Mouse (Mus musculus) forebrain, postnatal 0 days (tissue): ENCODE results near the gene Elmsan1. TPM values are rescaled to one million over a fixed set of nuclear protein-coding genes. Genes with fewer than 3 reads are reported as not detected.
"Not testable (repeated sequence)": the region's sequence is repeated elsewhere in the genome, so short reads cannot be mapped to it uniquely, and the experiment has no call there.

Source experiments
- ATAC-seq: fragments of 200-750 bp; cut with Nextera tagmentation; 2 replicates; pipeline ENCODE4 v1.8.0; 2017; ENCODE audit warnings: mild to moderate bottlenecking, moderate library complexity
- DNase-seq: peaks from one replicate; pipeline ENCODE4 v3.0.0-alpha.2; 2015
- H3K27ac ChIP-seq: fragments of 300-500 bp; sonication (generic); 2 replicates; pipeline ENCODE4 v1.5.1; 2014; ENCODE audit warnings: low read depth, mild to moderate bottlenecking, antibody characterized with exemption, low read length, moderate library complexity, mixed read lengths
- H3K27me3 ChIP-seq: fragments of 300-500 bp; sonication (generic); 2 replicates; pipeline ENCODE4 v1.6.1; 2014; ENCODE audit warnings: mild to moderate bottlenecking, low read length, mixed read lengths; ENCODE audit not compliant: insufficient read depth
- H3K36me3 ChIP-seq: fragments of 300-500 bp; sonication (generic); 2 replicates; pipeline ENCODE4 v1.6.1; 2014; ENCODE audit warnings: mild to moderate bottlenecking, moderate library complexity; ENCODE audit not compliant: insufficient read depth
- H3K4me1 ChIP-seq: fragments of 300-500 bp; sonication (generic); 2 replicates; pipeline ENCODE4 v1.6.1; 2014; ENCODE audit warnings: antibody characterized with exemption; ENCODE audit not compliant: insufficient read depth
- H3K4me2 ChIP-seq: fragments of 300-500 bp; sonication (generic); 2 replicates; pipeline ENCODE4 v1.6.1; 2014; ENCODE audit warnings: low read depth, mild to moderate bottlenecking, moderate library complexity
- H3K4me3 ChIP-seq: fragments of 300-500 bp; sonication (generic); 2 replicates; pipeline ENCODE4 v1.5.1; 2014; ENCODE audit warnings: low read depth, low read length, mixed read lengths
- H3K9ac ChIP-seq: fragments of 300-500 bp; sonication (generic); 2 replicates; pipeline ENCODE4 v1.6.1; 2014; ENCODE audit warnings: mild to moderate bottlenecking
- H3K9me3 ChIP-seq: fragments of 300-500 bp; sonication (generic); 2 replicates; pipeline ENCODE4 v1.6.1; 2016; ENCODE audit warnings: low read length
- CTCF ChIP-seq: sonication (generic); IDR thresholded peaks from 2 replicates; pipeline ENCODE4 v1.5.1; 2016; ENCODE audit warnings: antibody characterized with exemption, control low read depth, low read depth
- WGBS: fragments of 180-500 bp; shearing (Covaris S2); extraction: QIAGEN DNeasy Blood & Tissue Kit; methylation state at CpG from one replicate; pipeline ENCODE4 v1.1.7; 2014; 5-methylcytosine and 5-hydroxymethylcytosine counted together
- polyA plus RNA-seq: library from polyadenylated mRNA; unstranded; fragments of >200 nt; fragmentation: Nextera tagmentation; extraction: Ambion mirVana; gene quantifications from 2 replicates; pipeline ENCODE4 v1.2.1, GENCODE M21; 2015
- total RNA-seq: library from RNA; depleted of rRNA; stranded (reverse); fragments of >200 nt; gene quantifications from 2 replicates; pipeline ENCODE4 v1.2.3, GENCODE M21; 2014

The Elmsan1 gene
- total and polyA plus RNA-seq, 2 experiments from 2014 or later = 2.5 to 7.9 TPM

DNA sequence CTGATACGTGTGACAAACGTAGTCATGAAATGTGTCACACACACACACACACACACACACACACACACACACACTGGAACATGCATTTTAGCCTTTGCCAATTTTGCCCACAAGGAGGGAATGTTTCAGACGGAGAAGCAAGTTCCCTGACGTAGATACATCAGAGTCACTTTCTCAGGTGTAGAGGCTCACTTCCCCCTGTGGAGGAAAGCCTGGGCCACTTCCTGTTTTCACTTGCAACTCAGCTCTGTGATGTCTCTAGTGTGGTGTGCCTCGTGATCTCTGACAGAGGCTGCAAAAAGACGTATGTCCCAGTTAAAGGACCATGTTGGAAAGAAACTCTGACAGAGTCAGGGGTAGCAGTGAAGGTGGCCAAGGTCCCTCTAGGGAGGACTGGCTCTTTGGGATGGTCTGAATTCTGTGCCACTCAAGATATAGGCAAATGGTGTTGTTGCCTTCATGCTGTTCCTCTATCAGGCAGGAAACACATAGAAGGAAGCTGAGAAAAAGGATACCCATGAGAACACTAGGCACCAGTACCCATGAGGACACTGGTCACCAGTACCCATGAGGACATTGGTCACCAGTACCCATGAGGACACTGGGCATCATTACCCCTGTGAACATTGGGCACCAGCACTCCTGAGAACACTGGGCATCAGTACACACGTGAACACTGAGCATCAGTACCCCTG is 24.5 kb upstream of the Elmsan1 start:
- 88% methylated on average over 7 of the region's 7 CpGs for WGBS
- Histone ChIP-seq H3K4me1 (no peaks in the 10 kb centered on the region), H3K9ac (no peak overlapping the region), H3K4me3 (no peak overlapping the region), H3K36me3 (no peaks in the 10 kb centered on the region), H3K27ac (no peak overlapping the region), H3K9me3 (no peaks in the 10 kb centered on the region), H3K4me2 (no peak overlapping the region), H3K27me3 (no peaks in the 10 kb centered on the region)
- ATAC-seq = no peak
- no peak for TF ChIP-seq CTCF
- DNase-seq = no peak

DNA sequence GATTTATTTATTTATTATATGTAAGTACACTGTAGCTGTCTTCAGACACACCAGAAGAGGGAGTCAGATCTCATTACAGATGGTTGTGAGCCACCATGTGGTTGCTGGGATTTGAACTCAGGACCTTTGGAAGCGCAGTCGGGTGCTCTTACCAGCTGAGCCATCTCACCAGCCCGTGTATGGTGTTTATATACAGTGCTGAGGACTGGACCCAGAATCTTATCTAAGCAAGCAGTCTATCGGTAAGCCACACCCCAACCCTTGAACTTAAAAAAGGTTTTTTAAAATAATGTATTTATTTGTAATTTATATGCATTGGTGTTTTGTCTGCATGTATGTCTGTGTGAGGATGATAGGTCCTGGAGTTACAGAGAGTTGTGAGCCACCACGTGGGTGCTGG is 18.4 kb upstream of the Elmsan1 start:
- H3K36me3 ChIP-seq, H3K27me3 ChIP-seq, H3K4me2 ChIP-seq, H3K4me1 ChIP-seq, ATAC-seq, H3K27ac ChIP-seq, H3K9me3 ChIP-seq, H3K4me3 ChIP-seq, DNase-seq, H3K9ac ChIP-seq: not testable (repeated sequence)
- 94% methylated on average over 5 of the region's 5 CpGs for WGBS

DNA sequence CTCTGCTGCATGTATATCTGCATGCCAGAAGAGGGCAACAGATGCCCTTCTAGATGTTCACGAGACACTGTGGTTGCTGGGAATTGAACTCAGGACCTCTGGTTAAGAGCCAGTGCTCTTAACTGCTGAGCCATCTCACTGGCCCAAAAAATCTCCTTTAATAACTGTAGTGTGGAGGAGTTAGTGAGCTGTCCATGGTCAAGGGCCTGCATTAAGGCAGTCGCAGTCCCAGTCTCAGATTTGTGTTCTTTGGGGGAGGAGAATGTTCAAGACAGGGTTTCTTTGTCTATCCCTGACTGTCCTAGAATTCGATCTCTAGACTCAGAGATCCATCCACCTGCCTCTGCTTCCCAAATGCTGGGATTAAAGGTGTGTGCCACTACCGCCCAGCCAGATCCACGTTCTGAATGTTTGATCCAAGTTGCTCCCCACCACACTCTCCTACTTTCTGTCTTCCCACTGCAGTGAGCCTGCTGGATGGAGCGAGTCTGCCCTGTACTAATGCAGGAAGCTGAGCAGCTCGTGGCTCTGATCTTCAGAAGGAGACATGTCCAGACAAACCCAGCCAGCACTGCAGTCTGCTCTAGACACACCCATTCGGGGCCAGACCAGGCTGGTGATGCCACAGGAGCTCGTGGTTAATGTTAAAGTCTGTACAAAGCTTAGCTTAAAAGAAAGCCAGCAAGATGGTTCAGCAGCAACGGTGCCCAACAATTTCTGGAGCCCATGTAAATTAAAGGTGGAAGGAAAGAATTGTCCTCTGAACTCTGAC is 17.5 kb upstream of the Elmsan1 start:
- DNase-seq (no peak), ATAC-seq (no peak)
- 89% methylated on average over 10 of the region's 10 CpGs for whole genome bisulfite sequencing
- H3K36me3 ChIP-seq = no peaks in the 10 kb centered on the region
- no peak overlapping the region for H3K4me3 ChIP-seq
- no peaks in the 10 kb centered on the region for H3K9me3 ChIP-seq
- no peak for TF ChIP-seq CTCF
- H3K4me1 ChIP-seq = no peaks in the 10 kb centered on the region
- no peaks in the 10 kb centered on the region for H3K27me3 ChIP-seq
- H3K9ac ChIP-seq = no peak overlapping the region
- no peak overlapping the region for H3K4me2 ChIP-seq
- H3K27ac ChIP-seq = no peak overlapping the region

DNA sequence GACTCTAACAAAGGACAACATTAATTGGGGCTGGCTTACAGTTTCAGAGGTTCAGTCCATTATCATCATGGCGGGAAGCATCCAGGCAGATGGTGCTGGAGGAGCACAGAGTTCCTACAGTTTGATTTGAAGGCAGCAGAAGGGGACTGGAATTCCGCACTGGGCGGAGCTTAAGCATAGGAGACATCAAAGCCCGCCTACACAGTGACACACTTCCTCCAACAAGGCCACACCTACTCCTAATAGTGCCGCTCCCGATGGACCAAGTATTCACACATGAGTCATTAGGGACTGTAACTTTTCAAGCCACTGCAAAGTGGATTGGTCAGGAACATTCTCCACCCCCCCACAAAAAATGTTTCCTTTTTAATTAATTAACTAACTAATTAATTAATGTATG is 16.9 kb upstream of the Elmsan1 start:
- H3K9me3 ChIP-seq = no peaks in the 10 kb centered on the region
- no peak for ATAC-seq
- no peak for DNase-seq
- H3K9ac ChIP-seq = no peak overlapping the region
- H3K4me2 ChIP-seq = no peak overlapping the region
- H3K36me3 ChIP-seq = no peaks in the 10 kb centered on the region
- TF ChIP-seq CTCF = no peak
- no peaks in the 10 kb centered on the region for H3K4me1 ChIP-seq
- no peak overlapping the region for H3K4me3 ChIP-seq
- H3K27ac ChIP-seq = no peak overlapping the region
- WGBS = 94% methylated on average over 6 of the region's 6 CpGs
- H3K27me3 ChIP-seq = no peaks in the 10 kb centered on the region

DNA sequence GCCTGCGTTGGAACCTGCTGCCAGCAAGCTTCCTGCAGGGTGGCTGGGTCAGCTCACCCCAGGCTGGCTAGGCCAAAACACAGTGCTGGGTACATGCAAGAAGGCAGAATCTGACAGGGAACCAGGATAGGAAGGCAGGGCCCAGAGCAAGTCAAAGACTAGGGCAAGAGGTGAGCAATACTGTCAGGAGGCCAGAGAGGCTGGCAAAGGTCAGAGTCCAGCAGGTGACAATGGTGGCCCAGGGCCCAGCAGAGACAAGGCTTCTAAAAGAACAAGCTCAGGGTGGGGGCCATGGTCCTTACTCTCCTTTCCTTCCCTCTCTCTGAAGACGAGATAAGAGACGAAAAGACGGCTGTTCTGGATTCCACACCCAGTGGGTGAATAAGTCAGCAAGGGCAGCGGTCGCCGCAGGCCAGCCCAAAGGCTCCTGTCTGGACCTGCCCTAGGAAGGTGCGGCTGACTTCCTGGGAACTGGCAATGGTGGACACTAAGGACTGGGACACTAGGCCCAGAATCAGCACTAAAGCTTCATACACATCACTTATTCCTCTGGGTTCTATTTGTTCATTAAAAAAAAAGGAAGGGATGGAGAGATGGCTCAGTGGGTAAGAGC is 14.9 kb upstream of the Elmsan1 start:
- DNase-seq (no peak), ATAC-seq (no peak)
- Histone ChIP-seq H3K9me3 (no peaks in the 10 kb centered on the region), H3K27ac (no peak overlapping the region), H3K4me1 (no peaks in the 10 kb centered on the region), H3K4me2 (no peak overlapping the region), H3K4me3 (no peak overlapping the region), H3K9ac (no peak overlapping the region), H3K36me3 (no peaks in the 10 kb centered on the region), H3K27me3 (no peaks in the 10 kb centered on the region)
- WGBS = 92% methylated on average over 8 of the region's 8 CpGs
- TF ChIP-seq CTCF = no peak

DNA sequence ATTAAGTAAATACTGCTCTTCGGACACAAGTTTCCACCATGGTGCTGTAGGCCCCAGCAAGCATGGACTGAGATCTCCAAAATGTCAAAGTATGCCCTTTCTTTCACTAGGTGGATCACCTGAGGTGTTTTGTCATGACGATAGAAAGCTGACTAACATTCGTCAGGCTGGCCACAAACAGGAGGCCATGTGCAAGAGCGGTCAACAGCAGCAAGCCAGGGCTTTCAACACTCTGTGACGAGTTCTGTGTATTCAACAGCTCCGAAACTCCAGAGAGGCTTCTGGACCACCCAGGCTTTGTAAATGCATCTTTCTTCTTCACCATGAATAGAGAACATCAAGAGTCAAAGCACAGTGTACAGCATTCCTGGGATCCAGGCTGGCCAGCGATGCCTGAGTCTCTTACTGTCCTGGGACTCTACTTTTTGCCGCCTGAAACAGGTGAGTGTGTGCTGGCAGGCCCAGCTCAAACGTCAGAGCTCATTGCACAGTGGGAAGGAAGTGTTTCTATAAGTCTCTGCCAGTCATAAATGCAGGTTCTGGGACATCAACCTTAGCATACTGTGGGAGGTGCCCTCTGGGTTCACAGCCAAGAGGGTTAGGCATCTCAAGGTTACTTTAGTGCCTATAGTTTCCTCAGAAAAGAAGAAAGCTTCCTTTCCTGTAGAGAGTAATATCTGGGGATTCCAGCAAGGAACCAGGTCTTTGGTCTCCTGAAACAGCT is 7.6 kb upstream of the Elmsan1 start:
- DNase-seq = no peak
- Histone ChIP-seq H3K4me2 (no peak overlapping the region), H3K27me3 (no peaks in the 10 kb centered on the region), H3K36me3 (no peaks in the 10 kb centered on the region), H3K27ac (no peak overlapping the region), H3K9me3 (no peaks in the 10 kb centered on the region), H3K4me1 (no peaks in the 10 kb centered on the region), H3K9ac (no peak overlapping the region), H3K4me3 (no peak overlapping the region)
- 87% methylated on average over 9 of the region's 9 CpGs for WGBS
- TF ChIP-seq CTCF = no peak
- no peak for ATAC-seq
